Mouse (Mus musculus) testis, adult 2 months (tissue): ENCODE data around the gene Ugdh.

Experiments
- CTCF ChIP-seq: fragments of 200-500 bp; IDR thresholded peaks from 2 replicates; pipeline ENCODE4 v1.5.1; 2012; ENCODE audit warnings: low read depth, mild to moderate bottlenecking, inconsistent platforms, low read length, moderate library complexity; ENCODE audit not compliant: control insufficient read depth, insufficient read depth, insufficient replicate concordance
- POLR2A ChIP-seq: fragments of 200-500 bp; IDR thresholded peaks from 2 replicates; pipeline ENCODE4 v1.6.1; 2012; ENCODE audit warnings: low read depth, mild to moderate bottlenecking, inconsistent platforms, low read length, moderate library complexity; ENCODE audit not compliant: control insufficient read depth

- TF ChIP-seq POLR2A (no peak), CTCF (no peak)
Measured at GRCm38 (mm10) chr5:65371551-65371950, 64.2 kb downstream of the Ugdh start.
